Mouse (Mus musculus) heart, embryonic 16.5 days (tissue): Measurements from ENCODE around the gene Tbc1d2. TPM values are rescaled to one million over a fixed set of nuclear protein-coding genes. Genes with fewer than 3 reads are reported as not detected.
A peak's percentile ranks its signal among the peaks of the same experiment; 100 is the strongest.
"Not testable (repeated sequence)": the region's sequence is repeated elsewhere in the genome, so short reads cannot be mapped to it uniquely, and the experiment has no call there.

Source experiments
- ATAC-seq: fragments of 200-750 bp; cut with Nextera tagmentation; replicated peaks from 2 replicates; pipeline ENCODE4 v1.8.0; 2017; ENCODE audit warnings: moderate number of reproducible peaks; ENCODE audit not compliant: insufficient read depth, low FRiP score; ENCODE audit errors: extremely low read depth
- H3K27ac ChIP-seq: fragments of 300-500 bp; sonication (generic); 2 replicates; pipeline ENCODE4 v1.5.1; 2014; ENCODE audit warnings: mild to moderate bottlenecking, low read length, control low read depth, moderate library complexity
- H3K27me3 ChIP-seq: fragments of 300-500 bp; sonication (generic); 2 replicates; pipeline ENCODE4 v1.6.1; 2014; ENCODE audit warnings: low read length, mixed read lengths; ENCODE audit not compliant: control insufficient read depth, insufficient read depth
- H3K36me3 ChIP-seq: fragments of 300-500 bp; sonication (generic); 2 replicates; pipeline ENCODE4 v1.6.1; 2014; ENCODE audit not compliant: control insufficient read depth, insufficient read depth
- H3K4me1 ChIP-seq: fragments of 300-500 bp; sonication (generic); 2 replicates; pipeline ENCODE4 v1.6.1; 2014; ENCODE audit warnings: low read length, mixed read lengths; ENCODE audit not compliant: control insufficient read depth, insufficient read depth
- H3K4me2 ChIP-seq: fragments of 300-500 bp; sonication (generic); 2 replicates; pipeline ENCODE4 v1.6.1; 2014; ENCODE audit warnings: low read depth, mild to moderate bottlenecking, control low read depth, low read length
- H3K4me3 ChIP-seq: fragments of 300-500 bp; sonication (generic); 2 replicates; pipeline ENCODE4 v1.5.1; 2014; ENCODE audit warnings: mild to moderate bottlenecking, control low read depth, low read length
- H3K9ac ChIP-seq: fragments of 300-500 bp; sonication (generic); 2 replicates; pipeline ENCODE4 v1.6.1; 2014; ENCODE audit warnings: low read length, control low read depth
- H3K9me3 ChIP-seq: fragments of 300-500 bp; sonication (generic); replicated peaks from 2 replicates; pipeline ENCODE4 v1.6.1; 2016; ENCODE audit warnings: low read length; ENCODE audit not compliant: control insufficient read depth
- WGBS: fragments of 180-500 bp; shearing (Covaris S2); extraction: QIAGEN DNeasy Blood & Tissue Kit; methylation state at CpG from one replicate; pipeline ENCODE4 v1.1.7; 2014; 5-methylcytosine and 5-hydroxymethylcytosine counted together
- polyA plus RNA-seq: library from polyadenylated mRNA; unstranded; fragments of >200 nt; fragmentation: Nextera tagmentation; extraction: Ambion mirVana; gene quantifications from 2 replicates; pipeline ENCODE4 v1.2.1, GENCODE M21; 2015

Gene Tbc1d2
- polyA plus RNA-seq, 1 experiment from 2014 or later = 0.80 TPM

GRCm38 (mm10) chr4:46591833-46592520 is 58.0 kb downstream of the Tbc1d2 start:
- 0 out of 2 replicates have a peak, but pooled peaks have one; percentile 29 for ATAC-seq

GRCm38 (mm10) chr4:46590810-46591209 is 59.2 kb downstream of the Tbc1d2 start:
- Histone ChIP-seq H3K27ac (no peak overlapping the region), H3K4me1 (peaks cover 8% of the 10 kb centered on the region), H3K27me3 (0 out of 2 replicates have a peak, but pooled peaks cover 2% of the 10 kb centered on the region), H3K9ac (no peak overlapping the region), H3K9me3 (no peaks in the 10 kb centered on the region), H3K36me3 (no peaks in the 10 kb centered on the region), H3K4me2 (no peak overlapping the region), H3K4me3 (no peak overlapping the region)
- ATAC-seq = no peak
- WGBS = 43% methylated on average over 4 of the region's 4 CpGs

More at GRCm38 (mm10) chr4:46591833-46592520, 58.0 kb downstream of the Tbc1d2 start:
- Histone ChIP-seq H3K4me3 (no peak overlapping the region), H3K4me2 (no peak overlapping the region), H3K27ac (no peak overlapping the region), H3K27me3 (peaks cover 5% of the 10 kb centered on the region; the same call in 1 of the 2 replicates), H3K9me3 (no peaks in the 10 kb centered on the region), H3K4me1 (peaks cover 5% of the 10 kb centered on the region), H3K36me3 (no peaks in the 10 kb centered on the region), H3K9ac (no peak overlapping the region)
- 79% methylated on average over 9 of the region's 9 CpGs for WGBS

GRCm38 (mm10) chr4:46589946-46590684 is 59.9 kb downstream of the Tbc1d2 start:
- ATAC-seq = no peak

GRCm38 (mm10) chr4:46589151-46589550 is 60.9 kb downstream of the Tbc1d2 start:
- no peaks in the 10 kb centered on the region for H3K36me3 ChIP-seq
- H3K9ac ChIP-seq = no peak overlapping the region
- no peak overlapping the region for H3K4me3 ChIP-seq
- H3K4me1 ChIP-seq = peaks cover 10% of the 10 kb centered on the region
- no peak overlapping the region for H3K27ac ChIP-seq
- 0 out of 2 replicates have a peak, but pooled peaks cover under 1% of the 10 kb centered on the region for H3K27me3 ChIP-seq
- WGBS = 80% methylated on average over 8 of the region's 8 CpGs
- H3K4me2 ChIP-seq = no peak overlapping the region
- H3K9me3 ChIP-seq = no peaks in the 10 kb centered on the region
- ATAC-seq = no peak

More at GRCm38 (mm10) chr4:46589946-46590684, 59.9 kb downstream of the Tbc1d2 start:
- WGBS = 63% methylated on average over 5 of the region's 5 CpGs
- no peak overlapping the region for H3K4me3 ChIP-seq
- H3K27ac ChIP-seq = no peak overlapping the region
- 0 out of 2 replicates have a peak, but pooled peaks cover 2% of the 10 kb centered on the region for H3K27me3 ChIP-seq
- no peaks in the 10 kb centered on the region for H3K36me3 ChIP-seq
- no peaks in the 10 kb centered on the region for H3K9me3 ChIP-seq
- H3K4me1 ChIP-seq = peaks cover 10% of the 10 kb centered on the region
- no peak overlapping the region for H3K9ac ChIP-seq
- H3K4me2 ChIP-seq = no peak overlapping the region

GRCm38 (mm10) chr4:46586473-46586872 is 63.5 kb downstream of the Tbc1d2 start:
- H3K9ac ChIP-seq = no peak overlapping the region
- ATAC-seq = no peak
- 75% methylated on average over 4 of the region's 4 CpGs for WGBS
- peaks cover 10% of the 10 kb centered on the region for H3K4me1 ChIP-seq
- H3K9me3 ChIP-seq = no peaks in the 10 kb centered on the region
- H3K36me3 ChIP-seq = no peaks in the 10 kb centered on the region
- no peaks in the 10 kb centered on the region for H3K27me3 ChIP-seq
- no peak overlapping the region for H3K4me2 ChIP-seq
- H3K27ac ChIP-seq = no peak overlapping the region
- H3K4me3 ChIP-seq = no peak overlapping the region

- no peak for ATAC-seq
- 51% methylated on average over 8 of the region's 8 CpGs for WGBS
- H3K9ac ChIP-seq = 0 out of 2 replicates have a peak overlapping the region, but pooled peaks have one; percentile 22
- 0 out of 2 replicates have a peak overlapping the region, but pooled peaks have one; percentile 9 for H3K27ac ChIP-seq
- no peaks in the 10 kb centered on the region for H3K36me3 ChIP-seq
- H3K4me2 ChIP-seq = no peak overlapping the region
- no peak overlapping the region for H3K4me3 ChIP-seq
- H3K9me3 ChIP-seq = no peaks in the 10 kb centered on the region
- H3K4me1 ChIP-seq = peaks cover 10% of the 10 kb centered on the region
- no peaks in the 10 kb centered on the region for H3K27me3 ChIP-seq
These were observed 64.2 kb downstream of the Tbc1d2 start for GRCm38 (mm10) chr4:46585811-46586190.

GRCm38 (mm10) chr4:46585041-46585810 is 64.8 kb downstream of the Tbc1d2 start:
- Histone ChIP-seq H3K9me3 (no peaks in the 10 kb centered on the region), H3K4me2 (no peak overlapping the region), H3K27ac (peak overlapping the region; percentile 31; the same call in 1 of the 2 replicates), H3K4me3 (no peak overlapping the region), H3K27me3 (no peaks in the 10 kb centered on the region), H3K4me1 (peaks cover 10% of the 10 kb centered on the region), H3K9ac (no peak overlapping the region), H3K36me3 (no peaks in the 10 kb centered on the region)
- no peak for ATAC-seq
- 77% methylated on average over 13 of the region's 13 CpGs for WGBS

- H3K4me2 ChIP-seq, H3K27me3 ChIP-seq, H3K9me3 ChIP-seq, H3K27ac ChIP-seq, H3K4me3 ChIP-seq, ATAC-seq, H3K9ac ChIP-seq, H3K36me3 ChIP-seq: not testable (repeated sequence)
- 63% methylated on average over 3 of the region's 3 CpGs for WGBS
- peaks cover 10% of the 10 kb centered on the region for H3K4me1 ChIP-seq
These were observed 65.5 kb downstream of the Tbc1d2 start for GRCm38 (mm10) chr4:46584536-46584935.
